Mouse (Mus musculus) embryo, embryonic 11 days (tissue): ENCODE measurements around the gene Prpf8.
"Not testable (repeated sequence)": the region's sequence is repeated elsewhere in the genome, so short reads cannot be mapped to it uniquely, and the experiment has no call there.

Experiments
- DNase-seq: peaks from one replicate; pipeline ENCODE4 v3.0.0-alpha.2; 2015

The Prpf8 gene

GRCm38 (mm10) chr11:75486601-75487285, at the start of gene Prpf8:
Prpf8 (plus strand) TSS chr11:75486816.
- DNase-seq: peak; percentile 98

GRCm38 (mm10) chr11:75438194-75438593, 48.4 kb upstream of the Prpf8 start:
- DNase-seq: no peak

GRCm38 (mm10) chr11:75438804-75439203, 47.8 kb upstream of the Prpf8 start:
- no peak for DNase-seq

- no peak for DNase-seq
Measured at GRCm38 (mm10) chr11:75439363-75439762, 47.3 kb upstream of the Prpf8 start, which contains the start of gene Serpinf2. Serpinf2 (minus strand) TSS chr11:75439591.

GRCm38 (mm10) chr11:75439951-75440350, 46.7 kb upstream of the Prpf8 start:
- no peak for DNase-seq

GRCm38 (mm10) chr11:75441034-75441433, 45.6 kb upstream of the Prpf8 start:
- no peak for DNase-seq

GRCm38 (mm10) chr11:75441601-75442000, 45.0 kb upstream of the Prpf8 start:
- DNase-seq: no peak

- DNase-seq: peak; percentile 4
Measured at GRCm38 (mm10) chr11:75443711-75444110, 42.9 kb upstream of the Prpf8 start.

GRCm38 (mm10) chr11:75448575-75448974, 38.0 kb upstream of the Prpf8 start:
- DNase-seq: no peak

GRCm38 (mm10) chr11:75449695-75450094, 36.9 kb upstream of the Prpf8 start:
- DNase-seq: no peak

GRCm38 (mm10) chr11:75450304-75450908, 36.2 kb upstream of the Prpf8 start:
- DNase-seq: no peak

GRCm38 (mm10) chr11:75450936-75451335, 35.7 kb upstream of the Prpf8 start:
- no peak for DNase-seq

GRCm38 (mm10) chr11:75452081-75452480, 34.5 kb upstream of the Prpf8 start:
- DNase-seq: no peak

- no peak for DNase-seq
Measured at GRCm38 (mm10) chr11:75452812-75453557, 33.6 kb upstream of the Prpf8 start.

GRCm38 (mm10) chr11:75453991-75454930, 32.4 kb upstream of the Prpf8 start, which contains the start of gene Wdr81:
Wdr81 (minus strand) TSS chr11:75454717.
- peak; percentile 96 for DNase-seq

- DNase-seq: no peak
Measured at GRCm38 (mm10) chr11:75455041-75455736, 31.4 kb upstream of the Prpf8 start.

- DNase-seq: not testable (repeated sequence)
Measured at GRCm38 (mm10) chr11:75455971-75456370, 30.6 kb upstream of the Prpf8 start.

- DNase-seq: no peak
Measured at GRCm38 (mm10) chr11:75456440-75456871, 30.2 kb upstream of the Prpf8 start.

GRCm38 (mm10) chr11:75458169-75458568, 28.4 kb upstream of the Prpf8 start:
- peak; percentile 54 for DNase-seq

GRCm38 (mm10) chr11:75458628-75459041, 28.0 kb upstream of the Prpf8 start:
- no peak for DNase-seq

- DNase-seq: no peak
Measured at GRCm38 (mm10) chr11:75459141-75459711, 27.4 kb upstream of the Prpf8 start.

- DNase-seq: no peak
Measured at GRCm38 (mm10) chr11:75459751-75460102, 26.9 kb upstream of the Prpf8 start.
